Mouse (Mus musculus) CH12.LX (cell line): ENCODE data around the gene Fgf22. TPM values are rescaled to one million over a fixed set of nuclear protein-coding genes. Genes with fewer than 3 reads are reported as not detected.
A peak's percentile ranks its signal among the peaks of the same experiment; 100 is the strongest.

Experiments
- DNase-seq: peaks from one replicate; pipeline ENCODE4 v3.0.0-alpha.2; 2013; ENCODE audit errors: extremely low read depth
- H3K27ac ChIP-seq: 2 replicates; pipeline ENCODE4 v1.5.1; 2012; ENCODE audit warnings: low read depth, mild to moderate bottlenecking, control low read depth, moderate library complexity; ENCODE audit not compliant: insufficient read depth
- H3K27me3 ChIP-seq: replicated peaks from 2 replicates; pipeline ENCODE3; 2012; ENCODE audit warnings: inconsistent platforms
- H3K36me3 ChIP-seq, 2 experiments: replicated peaks in 1 of 2; 2 replicates each; pipeline versions ENCODE3 to v1.6.1; 2012; ENCODE audit warnings: inconsistent platforms in 1 of 2, low read length in 1 of 2, mild to moderate bottlenecking in 1 of 2, mixed read lengths in 1 of 2, moderate library complexity in 1 of 2; ENCODE audit not compliant: control insufficient read depth in 1 of 2, insufficient read depth in 1 of 2
- H3K4me1 ChIP-seq, 2 experiments: 2 replicates each; pipeline ENCODE4 v1.6.1; 2012; ENCODE audit warnings: inconsistent platforms in 1 of 2, moderate library complexity in 1 of 2; ENCODE audit not compliant: insufficient read depth in 2 of 2, control insufficient read depth in 1 of 2
- H3K4me2 ChIP-seq: 2 replicates; pipeline ENCODE4 v1.6.1; 2012; ENCODE audit warnings: low read depth, mild to moderate bottlenecking, control low read depth; ENCODE audit not compliant: poor library complexity, insufficient read depth, severe bottlenecking
- H3K4me3 ChIP-seq, 3 experiments: fragments of 150-350 bp in 1 of 3; sonication (generic) in 1 of 3; replicated peaks in 1 of 3; 2 replicates each; pipeline versions ENCODE3 to v1.5.1; 2011 to 2012; ENCODE audit warnings: low read depth in 2 of 3, low read length in 2 of 3, mild to moderate bottlenecking in 2 of 3, moderate library complexity in 2 of 3, control low read depth in 1 of 3, improper control_type of control experiment in 1 of 3, inconsistent platforms in 1 of 3, mixed read lengths in 1 of 3; ENCODE audit not compliant: poor library complexity in 1 of 3
- H3K79me2 ChIP-seq: replicated peaks from 2 replicates; pipeline ENCODE4 v1.6.1; 2012; ENCODE audit warnings: mild to moderate bottlenecking, moderate library complexity; ENCODE audit not compliant: control insufficient read depth, poor library complexity, insufficient read depth, severe bottlenecking; ENCODE audit errors: extremely low read depth
- H3K9ac ChIP-seq: 2 replicates; pipeline ENCODE4 v1.6.1; 2012; ENCODE audit warnings: low read depth, mild to moderate bottlenecking, control low read depth, moderate library complexity; ENCODE audit not compliant: insufficient read depth
- H3K9me3 ChIP-seq: replicated peaks from 2 replicates; pipeline ENCODE3; 2012; ENCODE audit warnings: low read length, inconsistent platforms, mixed read lengths
- CTCF ChIP-seq, 2 experiments: IDR thresholded peaks in 1 of 2; conservative IDR thresholded peaks in 1 of 2; 2 replicates each; pipeline ENCODE4 v1.5.1; 2011 to 2012; ENCODE audit warnings: low read depth in 2 of 2, low read length in 2 of 2, improper control_type of control experiment in 1 of 2, inconsistent platforms in 1 of 2, mild to moderate bottlenecking in 1 of 2, moderate library complexity in 1 of 2
- ELF1 ChIP-seq: IDR thresholded peaks from 2 replicates; pipeline ENCODE4 v1.6.1; 2014; ENCODE audit warnings: low read depth, mild to moderate bottlenecking, inconsistent platforms, low read length, improper control_type of control experiment
- EP300 ChIP-seq: IDR thresholded peaks from 2 replicates; pipeline ENCODE4 v1.6.1; 2011; ENCODE audit warnings: low read length, improper control_type of control experiment
- GABPA ChIP-seq: IDR thresholded peaks from 2 replicates; pipeline ENCODE4 v1.6.1; 2012; ENCODE audit warnings: low read depth, low read length, improper control_type of control experiment, inconsistent platforms; ENCODE audit not compliant: insufficient replicate concordance
- MAX ChIP-seq: IDR thresholded peaks from 2 replicates; pipeline ENCODE4 v1.6.1; 2011; ENCODE audit warnings: low read length, improper control_type of control experiment
- MAZ ChIP-seq: IDR thresholded peaks from 2 replicates; pipeline ENCODE4 v1.6.1; 2012; ENCODE audit warnings: low read depth, mild to moderate bottlenecking, inconsistent platforms, low read length, improper control_type of control experiment, moderate library complexity
- MEF2A ChIP-seq: IDR thresholded peaks from 2 replicates; pipeline ENCODE4 v1.6.1; 2014; ENCODE audit warnings: low read depth, mild to moderate bottlenecking, inconsistent platforms, low read length, improper control_type of control experiment, borderline replicate concordance
- NRF1 ChIP-seq: IDR thresholded peaks from 2 replicates; pipeline ENCODE4 v1.6.1; 2014; ENCODE audit warnings: low read depth, mild to moderate bottlenecking, inconsistent platforms, low read length, improper control_type of control experiment, moderate library complexity
- PAX5 ChIP-seq: IDR thresholded peaks from 2 replicates; pipeline ENCODE4 v1.6.1; 2012; ENCODE audit warnings: low read length, inconsistent platforms, mixed read lengths
- POLR2AphosphoS2 ChIP-seq: IDR thresholded peaks from 2 replicates; pipeline ENCODE4 v1.6.1; 2011; ENCODE audit warnings: low read depth, low read length, improper control_type of control experiment
- SMC3 ChIP-seq: IDR thresholded peaks from 2 replicates; pipeline ENCODE4 v1.6.1; 2011; ENCODE audit warnings: low read depth, low read length, improper control_type of control experiment
- UBTF ChIP-seq: IDR thresholded peaks from 2 replicates; pipeline ENCODE4 v1.6.1; 2012; ENCODE audit warnings: low read depth, mild to moderate bottlenecking, inconsistent platforms, low read length, improper control_type of control experiment, moderate library complexity
- dilution Hi-C: fragments of 300-500 bp; cut with MboI; formaldehyde crosslinking; loops from 2 replicates; pipeline ENCODE4 v1.14.3; 2020; ENCODE audit warnings: low sequenced_read_pairs; ENCODE audit not compliant: extremely low pct_unique_long_range_greater_than_20kb, extremely low pct_ligation_motif_present
- in situ Hi-C: fragments of 300-500 bp; cut with MboI; formaldehyde crosslinking; loops from 3 replicates; pipeline ENCODE4 v1.14.3; 2019; ENCODE audit warnings: low sequenced_read_pairs, low pct_ligation_motif_present, low pct_unique_long_range_greater_than_20kb, mixed read lengths
- polyA plus RNA-seq: library from polyadenylated mRNA; unstranded; fragments of >175 nt; gene quantifications from 2 replicates; pipeline ENCODE4 v1.2.1, GENCODE M21; 2012; ENCODE audit warnings: low read depth; ENCODE audit not compliant: insufficient read length
- total RNA-seq, 2 experiments: library from RNA; depleted of rRNA; stranded (reverse); fragments of 300-350 nt in 1 of 2; fragments of >200 nt in 1 of 2; gene quantifications; 2 replicates each; pipeline ENCODE4 v1.2.3; 2012 to 2014

The Fgf22 gene
- total and polyA plus RNA-seq, 3 experiments: not detected

DNA sequence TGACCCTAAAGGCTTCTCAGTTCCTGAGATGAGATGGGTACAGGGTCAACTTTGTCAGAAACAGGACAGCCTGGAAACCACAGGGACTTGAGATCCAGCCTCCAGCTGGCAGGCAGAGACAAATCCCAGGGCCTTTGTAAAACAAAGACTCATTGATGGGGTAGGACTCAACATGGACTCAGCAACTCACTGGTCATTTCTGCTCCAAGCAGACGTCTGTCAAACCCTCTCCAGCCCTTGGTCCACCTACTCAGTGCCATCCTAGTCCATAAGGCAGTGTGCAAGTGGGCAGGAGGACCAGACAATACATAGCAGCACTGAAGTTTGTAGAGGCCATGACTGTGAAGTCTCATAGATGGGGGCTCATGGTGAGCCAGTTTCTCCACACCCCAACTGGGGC lies 41.7 kb upstream of the Fgf22 start:
- no peak for DNase-seq
- H3K4me2 ChIP-seq: no peak overlapping the region
- H3K27ac ChIP-seq: no peak overlapping the region
- peaks cover 37 to 44% of the 10 kb centered on the region in 2 experiments for H3K36me3 ChIP-seq
- H3K79me2 ChIP-seq: peaks cover 9% of the 10 kb centered on the region; the same call in 1 of the 2 replicates
- H3K9ac ChIP-seq: no peak overlapping the region
- H3K4me1 ChIP-seq: peaks cover 8 to 9% of the 10 kb centered on the region in 2 experiments
- H3K9me3 ChIP-seq: peaks cover 3% of the 10 kb centered on the region
- no peak for TF ChIP-seq NRF1
- peak; percentile 95 for TF ChIP-seq POLR2AphosphoS2
- TF ChIP-seq, all 38 proteins: peak for 1
- in situ Hi-C loops: no loop called here
- Histone ChIP-seq H3K4me3 (no peak overlapping the region), H3K27me3 (peaks cover 33% of the 10 kb centered on the region)
- dilution Hi-C loops: no loop called here

- no peak overlapping the region for H3K27ac ChIP-seq
- H3K9me3 ChIP-seq: peaks cover 3% of the 10 kb centered on the region
- dilution Hi-C loops: no loop called here
- peaks cover 8 to 9% of the 10 kb centered on the region in 2 experiments for H3K4me1 ChIP-seq
- H3K36me3 ChIP-seq: peaks cover 21 to 26% of the 10 kb centered on the region in 2 experiments
- no peak overlapping the region for H3K4me3 ChIP-seq
- TF ChIP-seq ELF1: no peak
- no peak for TF ChIP-seq PAX5
- no peak for TF ChIP-seq MEF2A
- TF ChIP-seq MAX: no peak
- no peak for TF ChIP-seq NRF1
- TF ChIP-seq, all 38 proteins: peak for 0
- peaks cover 51% of the 10 kb centered on the region for H3K27me3 ChIP-seq
- no peak for DNase-seq
- H3K4me2 ChIP-seq: no peak overlapping the region
- no peaks in the 10 kb centered on the region for H3K79me2 ChIP-seq
- no peak overlapping the region for H3K9ac ChIP-seq
- in situ Hi-C loops: no loop called here
These were observed 39.9 kb upstream of the Fgf22 start for GRCm38 (mm10) chr10:79714996-79715395.

DNA sequence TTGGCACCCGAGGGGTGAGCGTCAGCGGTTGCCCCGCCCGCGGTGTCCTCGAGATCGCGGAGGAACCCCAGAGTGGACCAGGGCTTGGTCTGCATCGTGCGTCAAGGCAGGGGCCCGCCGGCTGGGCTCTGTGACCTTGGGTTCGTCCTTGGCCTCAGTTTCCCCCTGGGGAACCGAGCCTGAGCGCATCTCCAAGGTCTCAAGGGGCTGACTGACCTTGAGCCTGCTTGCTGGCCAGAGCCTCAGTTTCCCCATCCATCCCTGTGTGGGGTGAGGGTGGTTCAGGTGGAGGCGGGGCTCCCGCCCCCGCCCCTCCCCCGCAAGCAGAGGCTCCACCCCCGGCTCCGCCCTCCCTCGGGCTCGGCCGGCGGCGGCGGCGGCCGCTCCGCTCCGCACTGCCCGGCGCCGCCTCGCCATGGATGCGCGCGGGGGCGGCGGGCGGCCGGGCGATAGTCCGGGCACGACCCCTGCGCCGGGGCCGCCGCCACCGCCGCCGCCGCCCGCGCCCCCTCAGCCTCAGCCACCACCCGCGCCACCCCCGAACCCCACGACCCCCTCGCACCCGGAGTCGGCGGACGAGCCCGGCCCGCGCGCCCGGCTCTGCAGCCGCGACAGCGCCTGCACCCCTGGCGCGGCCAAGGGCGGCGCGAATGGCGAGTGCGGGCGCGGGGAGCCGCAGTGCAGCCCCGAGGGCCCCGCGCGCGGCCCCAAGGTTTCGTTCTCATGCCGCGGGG lies 38.5 kb upstream of the Fgf22 start, which contains the start of gene Hcn2:
Gene Hcn2, plus strand, starts transcription at position 381 of the 734 bp plus-strand sequence.
- Histone ChIP-seq H3K27me3 (peaks cover 65% of the 10 kb centered on the region), H3K79me2 (no peaks in the 10 kb centered on the region), H3K4me1 (peaks cover 8 to 9% of the 10 kb centered on the region in 2 experiments), H3K36me3 (peaks cover 7 to 11% of the 10 kb centered on the region in 2 experiments), H3K27ac (no peak within 1 kb of the TSS), H3K4me3 (peak within 1 kb of the TSS in 2 of 3 experiments; percentile 33 to 54), H3K9ac (peak within 1 kb of the TSS; percentile 35; the same call in 1 of the 2 replicates), H3K4me2 (peak within 1 kb of the TSS; percentile 76), H3K9me3 (peaks cover 3% of the 10 kb centered on the region)
- dilution Hi-C loops: no loop called here
- DNase-seq: no peak
- TF ChIP-seq CTCF (conservative IDR thresholded peaks at IDR 0.05 in 1 of 2, IDR thresholded peaks at IDR 0.05 in 1 of 2; ENCODE audit: low read depth in 2 of 2, low read length in 2 of 2) (no peak), MEF2A (no peak), SMC3 (no peak), UBTF (no peak), MAZ (no peak), POLR2AphosphoS2 (no peak), EP300 (no peak), GABPA (no peak)
- TF ChIP-seq, all 38 proteins: peak for 0
- in situ Hi-C loops: no loop called here
